Mouse (Mus musculus): Measurements from ENCODE around the gene Trem1. TPM values are rescaled to one million over a fixed set of nuclear protein-coding genes. Genes with fewer than 3 reads are reported as not detected.

Gene Trem1
- 0.10 and 0.14 TPM in 2 replicates for polyA plus RNA-seq (2016; fragmentation: Nextera tagmentation; extraction: Ambion mirVana)

DNA sequence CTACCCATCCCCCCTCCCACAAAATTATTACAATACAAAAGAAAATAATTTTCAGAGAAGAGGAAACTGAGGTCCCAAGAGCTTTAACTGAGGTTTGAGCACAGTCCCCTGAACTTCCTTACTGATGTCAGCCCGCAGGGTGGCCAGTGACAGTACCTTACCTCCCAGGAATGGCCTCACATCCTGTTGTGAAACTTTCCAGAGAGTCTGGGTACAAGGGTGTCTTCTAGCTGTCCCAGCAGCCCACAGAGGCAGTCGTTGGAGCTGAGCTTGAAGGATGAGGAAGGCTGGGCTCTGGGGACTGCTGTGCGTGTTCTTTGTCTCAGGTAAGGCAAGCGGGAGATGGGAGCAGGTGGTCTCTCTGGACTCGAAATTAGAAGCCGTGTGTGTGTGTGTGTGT is at the start of gene Trem1:
Gene Trem1, plus strand, starts transcription at position 251 of the 400 bp plus-strand sequence.
- no peaks in the 10 kb centered on the region for H3K9me3 ChIP-seq (replicated peaks)
- H3K36me3 ChIP-seq = no peaks in the 10 kb centered on the region
- no peaks in the 10 kb centered on the region for H3K4me1 ChIP-seq
- 84% methylated on average over 6 of the region's 6 CpGs for WGBS
- H3K27me3 ChIP-seq = no peaks in the 10 kb centered on the region
- H3K9ac ChIP-seq = no peak within 1 kb of the TSS
- no peak within 1 kb of the TSS for H3K27ac ChIP-seq
- no peak for ATAC-seq (ENCODE audit: low FRiP score)
- H3K4me3 ChIP-seq = no peak within 1 kb of the TSS
- H3K4me2 ChIP-seq (replicated peaks) = no peak within 1 kb of the TSS

DNA sequence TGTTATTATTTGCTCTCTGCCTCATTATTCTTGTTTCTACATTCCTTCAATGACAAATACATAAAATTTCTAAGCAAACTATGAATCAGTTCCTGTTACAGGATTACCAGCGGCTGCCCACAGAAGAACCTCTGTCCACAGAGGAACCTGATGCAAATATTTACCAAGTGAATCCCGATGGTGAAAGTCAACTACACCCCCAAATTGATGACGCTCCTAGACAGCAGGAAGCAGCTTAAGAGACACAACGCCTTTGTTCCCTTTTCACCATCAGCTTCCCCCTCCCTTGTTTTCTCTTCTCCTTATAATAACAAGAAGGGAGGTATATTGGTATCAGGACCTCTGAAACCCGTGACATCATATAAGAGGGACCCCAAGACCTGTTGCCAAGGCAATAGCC is 47.3 kb upstream of the Trem1 start:
- Histone ChIP-seq H3K4me2 (replicated peaks) (no peak overlapping the region), H3K27ac (no peak overlapping the region), H3K27me3 (no peaks in the 10 kb centered on the region), H3K9me3 (replicated peaks) (no peaks in the 10 kb centered on the region), H3K36me3 (no peaks in the 10 kb centered on the region), H3K9ac (no peak overlapping the region), H3K4me1 (no peaks in the 10 kb centered on the region), H3K4me3 (no peak overlapping the region)
- no peak for ATAC-seq (ENCODE audit: low FRiP score)
- 77% methylated on average over 5 of the region's 5 CpGs for WGBS

DNA sequence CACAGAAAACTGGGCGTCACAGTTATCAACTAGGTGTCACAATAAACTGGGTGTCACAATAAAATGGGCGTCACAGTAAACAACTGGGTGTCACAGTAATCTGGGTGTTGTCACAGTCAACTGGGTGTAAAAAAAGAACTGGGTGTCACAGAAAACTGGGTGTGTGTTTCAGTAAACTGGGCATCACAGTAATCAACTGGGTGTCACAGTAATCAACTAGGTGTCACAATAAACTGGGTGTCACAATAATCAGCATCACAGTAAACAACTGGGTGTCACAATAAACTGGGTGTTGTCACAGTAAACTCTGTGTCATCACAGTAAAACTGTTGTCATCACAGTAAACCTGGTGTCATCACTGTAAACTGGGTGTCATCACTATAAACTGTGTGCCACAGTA is 40.2 kb upstream of the Trem1 start:
- Histone ChIP-seq H3K9me3 (replicated peaks) (no peaks in the 10 kb centered on the region), H3K27me3 (no peaks in the 10 kb centered on the region), H3K4me1 (no peaks in the 10 kb centered on the region), H3K36me3 (no peaks in the 10 kb centered on the region), H3K27ac (no peak overlapping the region), H3K9ac (no peak overlapping the region), H3K4me2 (replicated peaks) (no peak overlapping the region), H3K4me3 (no peak overlapping the region)
- 84% methylated on average over 2 of the region's 2 CpGs for WGBS
- no peak for ATAC-seq (ENCODE audit: low FRiP score)

DNA sequence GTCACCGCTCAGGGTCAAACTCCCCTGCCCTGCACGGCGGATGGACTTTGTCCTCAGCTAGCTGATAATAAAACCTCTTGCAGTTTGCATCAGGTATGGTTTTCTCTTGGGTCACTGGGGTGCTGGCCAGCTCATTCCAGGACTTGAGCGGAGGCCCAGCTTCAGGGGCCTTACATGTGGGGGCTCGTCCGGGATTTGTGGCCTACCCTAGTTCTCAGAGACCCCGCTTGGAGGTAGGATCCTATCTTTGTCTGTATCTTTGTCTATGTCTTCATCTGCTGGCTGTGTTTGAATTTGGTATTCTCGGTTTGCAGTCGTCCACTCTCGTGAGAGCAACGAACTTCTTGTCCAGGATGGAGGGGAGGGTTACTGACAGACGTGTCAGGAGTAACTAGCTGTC is 29.5 kb upstream of the Trem1 start:
- Histone ChIP-seq H3K9me3 (replicated peaks) (peaks cover 5% of the 10 kb centered on the region; the same call in 1 of the 2 replicates), H3K27me3 (no peaks in the 10 kb centered on the region), H3K4me1 (no peaks in the 10 kb centered on the region), H3K4me2 (replicated peaks) (no peak overlapping the region), H3K36me3 (no peaks in the 10 kb centered on the region), H3K4me3 (no peak overlapping the region), H3K27ac (no peak overlapping the region), H3K9ac (no peak overlapping the region)
- no peak for ATAC-seq (ENCODE audit: low FRiP score)
- WGBS = 94% methylated on average over 12 of the region's 12 CpGs

GRCm38 (mm10) chr17:48212596-48212995 is 20.0 kb upstream of the Trem1 start:
- no peak for ATAC-seq (ENCODE audit: low FRiP score)
- Histone ChIP-seq H3K27me3 (no peaks in the 10 kb centered on the region), H3K4me2 (replicated peaks) (no peak overlapping the region), H3K36me3 (no peaks in the 10 kb centered on the region), H3K27ac (no peak overlapping the region), H3K4me3 (no peak overlapping the region), H3K9me3 (replicated peaks) (no peaks in the 10 kb centered on the region; the same call in 1 of the 2 replicates), H3K9ac (no peak overlapping the region), H3K4me1 (no peaks in the 10 kb centered on the region)
- WGBS = 95% methylated on average over 12 of the region's 12 CpGs

DNA sequence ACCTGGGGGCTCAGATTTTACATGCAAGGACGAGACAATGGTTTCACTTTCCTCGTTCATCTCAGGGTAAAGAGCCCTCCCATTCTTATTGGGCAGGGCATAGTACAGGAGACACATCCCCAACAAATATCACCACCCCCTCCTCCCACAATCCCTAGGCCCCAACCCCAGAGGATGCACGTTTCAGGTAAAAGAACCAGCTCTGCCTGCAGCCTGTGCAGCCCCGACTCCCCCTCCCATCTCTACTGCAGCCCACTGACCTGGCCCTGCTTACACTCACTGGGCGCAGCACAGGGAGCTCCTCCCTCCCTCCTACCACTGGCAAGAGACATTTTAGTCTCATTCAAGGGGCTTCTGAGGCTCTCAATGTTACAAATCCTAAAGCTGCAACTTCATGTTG is 19.1 kb upstream of the Trem1 start:
- no peak overlapping the region for H3K4me2 ChIP-seq (replicated peaks)
- H3K27me3 ChIP-seq = no peaks in the 10 kb centered on the region
- ATAC-seq (ENCODE audit: low FRiP score) = no peak
- H3K4me3 ChIP-seq = no peak overlapping the region
- H3K9me3 ChIP-seq (replicated peaks) = peaks cover 4% of the 10 kb centered on the region; the same call in 1 of the 2 replicates
- H3K9ac ChIP-seq = no peak overlapping the region
- H3K36me3 ChIP-seq = no peaks in the 10 kb centered on the region
- H3K4me1 ChIP-seq = no peaks in the 10 kb centered on the region
- no peak overlapping the region for H3K27ac ChIP-seq
- 67% methylated on average over 5 of the region's 5 CpGs for WGBS

DNA sequence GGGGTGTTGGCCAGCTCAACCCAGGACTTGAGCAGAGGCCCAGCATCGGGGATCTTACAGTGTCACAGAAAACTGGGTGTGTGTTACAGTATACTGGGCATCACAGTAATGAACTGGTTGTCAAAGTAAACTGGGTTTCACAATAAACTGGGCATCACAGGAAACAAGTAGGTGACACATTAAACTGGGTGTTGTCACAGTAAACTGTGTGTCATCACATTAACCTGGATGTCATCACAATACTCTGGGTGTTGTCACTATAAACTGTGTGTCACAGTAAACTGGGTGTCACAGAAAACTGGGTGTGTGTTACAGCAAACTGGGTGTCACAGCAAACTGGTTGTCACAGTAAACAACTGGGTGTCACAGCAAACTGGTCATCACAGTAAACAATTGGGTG is 17.1 kb upstream of the Trem1 start:
- ATAC-seq (ENCODE audit: low FRiP score) = no peak
- H3K9me3 ChIP-seq (replicated peaks) = peaks cover 4% of the 10 kb centered on the region; the same call in 1 of the 2 replicates
- H3K27me3 ChIP-seq = no peaks in the 10 kb centered on the region
- H3K36me3 ChIP-seq = no peaks in the 10 kb centered on the region
- H3K9ac ChIP-seq = no peak overlapping the region
- H3K4me3 ChIP-seq = no peak overlapping the region
- H3K4me2 ChIP-seq (replicated peaks) = no peak overlapping the region
- WGBS = 94% methylated on average over 1 of the region's 1 CpGs
- no peaks in the 10 kb centered on the region for H3K4me1 ChIP-seq
- H3K27ac ChIP-seq = no peak overlapping the region

DNA sequence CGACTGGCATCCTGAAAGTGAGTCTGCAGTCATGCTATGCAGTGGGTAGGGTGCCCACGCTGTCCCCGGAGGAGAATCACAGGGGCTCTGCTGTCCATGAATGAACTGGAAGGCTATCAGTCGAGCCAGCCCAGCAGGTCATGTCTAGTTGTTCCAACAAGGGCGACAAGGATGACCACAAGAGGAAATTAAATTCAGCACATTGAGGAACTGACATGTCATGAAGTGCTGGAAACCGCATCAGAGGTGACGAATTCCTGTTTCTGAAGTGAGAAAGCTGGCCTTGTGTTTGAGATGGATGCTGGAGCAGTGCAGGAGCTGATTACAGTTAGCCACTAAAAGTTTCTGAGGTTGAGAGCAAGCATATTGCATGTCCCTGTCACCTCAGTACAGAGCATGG is 1.9 kb upstream of the Trem1 start:
- no peak for ATAC-seq (ENCODE audit: low FRiP score)
- H3K9me3 ChIP-seq (replicated peaks) = no peaks in the 10 kb centered on the region
- H3K36me3 ChIP-seq = no peaks in the 10 kb centered on the region
- no peak overlapping the region for H3K4me3 ChIP-seq
- H3K4me2 ChIP-seq (replicated peaks) = no peak overlapping the region
- 85% methylated on average over 7 of the region's 7 CpGs for WGBS
- H3K9ac ChIP-seq = no peak overlapping the region
- no peak overlapping the region for H3K27ac ChIP-seq
- H3K4me1 ChIP-seq = no peaks in the 10 kb centered on the region
- H3K27me3 ChIP-seq = no peaks in the 10 kb centered on the region

- 92% methylated on average over 4 of the region's 4 CpGs for WGBS
- ATAC-seq (ENCODE audit: low FRiP score) = no peak
- Histone ChIP-seq H3K36me3 (no peaks in the 10 kb centered on the region), H3K27ac (no peak overlapping the region), H3K4me2 (replicated peaks) (no peak overlapping the region), H3K9me3 (replicated peaks) (no peaks in the 10 kb centered on the region), H3K27me3 (no peaks in the 10 kb centered on the region), H3K4me1 (no peaks in the 10 kb centered on the region), H3K4me3 (no peak overlapping the region), H3K9ac (no peak overlapping the region)
Measured at GRCm38 (mm10) chr17:48233789-48234188, 1.2 kb downstream of the Trem1 start.

DNA sequence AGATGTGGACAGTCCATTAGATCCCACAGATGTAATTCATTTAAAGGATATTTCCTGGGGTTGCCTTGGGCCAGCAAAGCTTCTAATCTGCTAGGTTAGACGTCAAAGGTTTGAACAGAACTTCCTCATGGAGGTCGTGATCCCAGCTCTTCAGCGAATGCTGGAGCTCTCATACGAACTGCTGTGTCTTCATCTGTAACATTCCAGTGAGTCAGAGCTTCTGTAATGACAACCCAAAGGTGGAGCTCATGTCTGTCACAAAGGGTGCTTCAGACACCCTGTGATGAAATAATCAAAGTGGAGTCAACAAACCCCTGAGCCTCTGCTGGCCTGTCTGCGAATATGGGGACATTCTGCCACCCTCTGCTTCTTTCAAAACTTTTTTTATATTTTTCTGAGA is 2.0 kb downstream of the Trem1 start:
- Histone ChIP-seq H3K4me3 (no peak overlapping the region), H3K4me1 (no peaks in the 10 kb centered on the region), H3K9ac (no peak overlapping the region), H3K27ac (no peak overlapping the region), H3K36me3 (no peaks in the 10 kb centered on the region), H3K4me2 (replicated peaks) (no peak overlapping the region), H3K27me3 (no peaks in the 10 kb centered on the region), H3K9me3 (replicated peaks) (no peaks in the 10 kb centered on the region)
- 73% methylated on average over 5 of the region's 5 CpGs for WGBS
- no peak for ATAC-seq (ENCODE audit: low FRiP score)

- no peak overlapping the region for H3K4me2 ChIP-seq (replicated peaks)
- H3K9me3 ChIP-seq (replicated peaks) = no peaks in the 10 kb centered on the region
- no peak overlapping the region for H3K27ac ChIP-seq
- H3K9ac ChIP-seq = no peak overlapping the region
- H3K36me3 ChIP-seq = no peaks in the 10 kb centered on the region
- H3K4me1 ChIP-seq = no peaks in the 10 kb centered on the region
- no peak overlapping the region for H3K4me3 ChIP-seq
- 57% methylated on average over 4 of the region's 4 CpGs for WGBS
- H3K27me3 ChIP-seq = no peaks in the 10 kb centered on the region
- ATAC-seq (ENCODE audit: low FRiP score) = no peak
Measured at GRCm38 (mm10) chr17:48235773-48236370, 3.3 kb downstream of the Trem1 start.

DNA sequence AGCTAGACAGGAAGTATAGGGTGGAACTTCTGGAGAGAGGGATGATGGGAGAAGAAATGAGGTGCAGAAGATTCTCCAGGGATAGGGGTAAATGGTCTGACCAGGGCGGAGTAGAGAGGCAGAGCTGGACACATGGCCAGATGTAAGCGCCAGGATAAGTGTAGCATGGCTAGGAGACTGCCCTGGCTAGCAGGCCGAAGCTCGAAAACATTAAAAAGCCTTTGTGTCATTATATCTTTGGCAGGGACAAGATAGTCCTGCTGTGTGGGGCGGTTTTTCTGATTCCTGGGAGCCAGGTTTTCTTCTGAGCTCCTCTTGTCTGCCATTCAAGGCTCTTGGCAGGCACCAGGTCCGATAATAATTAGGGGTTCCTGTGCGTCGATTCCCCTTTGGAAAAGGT is 5.1 kb downstream of the Trem1 start:
- ATAC-seq (ENCODE audit: low FRiP score) = no peak
- Histone ChIP-seq H3K4me3 (no peak overlapping the region), H3K36me3 (no peaks in the 10 kb centered on the region), H3K27ac (no peak overlapping the region), H3K4me2 (replicated peaks) (no peak overlapping the region), H3K9me3 (replicated peaks) (no peaks in the 10 kb centered on the region), H3K4me1 (no peaks in the 10 kb centered on the region), H3K9ac (no peak overlapping the region), H3K27me3 (no peaks in the 10 kb centered on the region)
- 94% methylated on average over 8 of the region's 8 CpGs for WGBS

GRCm38 (mm10) chr17:48247221-48247928 is 14.8 kb downstream of the Trem1 start, which contains the start of gene Trem3:
TSS of gene Trem3 (plus strand) at chr17:48247777.
- no peak within 1 kb of the TSS for H3K9ac ChIP-seq
- H3K4me3 ChIP-seq = no peak within 1 kb of the TSS
- WGBS = 87% methylated on average over 11 of the region's 11 CpGs
- no peak within 1 kb of the TSS for H3K27ac ChIP-seq
- H3K4me1 ChIP-seq = no peaks in the 10 kb centered on the region
- H3K27me3 ChIP-seq = no peaks in the 10 kb centered on the region
- H3K4me2 ChIP-seq (replicated peaks) = no peak within 1 kb of the TSS
- ATAC-seq (ENCODE audit: low FRiP score) = no peak
- H3K36me3 ChIP-seq = no peaks in the 10 kb centered on the region
- no peaks in the 10 kb centered on the region for H3K9me3 ChIP-seq (replicated peaks)
